Mouse (Mus musculus) intestine, embryonic 15.5 days (tissue): ENCODE measurements around the gene Igf2bp1. TPM values are rescaled to one million over a fixed set of nuclear protein-coding genes. Genes with fewer than 3 reads are reported as not detected.
A peak's percentile ranks its signal among the peaks of the same experiment; 100 is the strongest.

Experiments
- ATAC-seq: fragments of 200-750 bp; cut with Nextera tagmentation; 2 replicates; pipeline ENCODE4 v1.8.0; 2017; ENCODE audit warnings: moderate TSS enrichment, moderate library complexity
- H3K27ac ChIP-seq: fragments of 300-500 bp; sonication (generic); 2 replicates; pipeline ENCODE4 v1.5.1; 2015; ENCODE audit warnings: mild to moderate bottlenecking, inconsistent platforms
- H3K27me3 ChIP-seq: fragments of 300-500 bp; sonication (generic); replicated peaks from 2 replicates; pipeline ENCODE4 v1.6.1; 2015; ENCODE audit warnings: inconsistent platforms
- H3K36me3 ChIP-seq: fragments of 300-500 bp; sonication (generic); 2 replicates; pipeline ENCODE4 v1.6.1; 2015; ENCODE audit warnings: inconsistent platforms
- H3K4me1 ChIP-seq: fragments of 300-500 bp; sonication (generic); replicated peaks from 2 replicates; pipeline ENCODE4 v1.6.1; 2015; ENCODE audit warnings: inconsistent platforms
- H3K4me2 ChIP-seq: fragments of 300-500 bp; sonication (generic); replicated peaks from 2 replicates; pipeline ENCODE4 v1.6.1; 2015; ENCODE audit warnings: mild to moderate bottlenecking, inconsistent platforms
- H3K4me3 ChIP-seq: fragments of 300-500 bp; sonication (generic); replicated peaks from 2 replicates; pipeline ENCODE4 v1.5.1; 2015; ENCODE audit warnings: inconsistent platforms
- H3K9ac ChIP-seq: fragments of 300-500 bp; sonication (generic); 2 replicates; pipeline ENCODE4 v1.6.1; 2015; ENCODE audit warnings: inconsistent platforms
- H3K9me3 ChIP-seq: fragments of 300-500 bp; sonication (generic); 2 replicates; pipeline ENCODE4 v1.6.1; 2016; ENCODE audit warnings: inconsistent platforms
- WGBS: fragments of 180-500 bp; shearing (Covaris S2); methylation state at CpG from one replicate; pipeline ENCODE4 v1.1.7; 2015; 5-methylcytosine and 5-hydroxymethylcytosine counted together
- polyA plus RNA-seq: library from polyadenylated mRNA; unstranded; fragments of >200 nt; fragmentation: Nextera tagmentation; extraction: Ambion mirVana; gene quantifications from 2 replicates; pipeline ENCODE4 v1.2.1, GENCODE M21; 2015

The Igf2bp1 gene
- polyA plus RNA-seq, 1 experiment from 2014 or later: 42.8 TPM

DNA sequence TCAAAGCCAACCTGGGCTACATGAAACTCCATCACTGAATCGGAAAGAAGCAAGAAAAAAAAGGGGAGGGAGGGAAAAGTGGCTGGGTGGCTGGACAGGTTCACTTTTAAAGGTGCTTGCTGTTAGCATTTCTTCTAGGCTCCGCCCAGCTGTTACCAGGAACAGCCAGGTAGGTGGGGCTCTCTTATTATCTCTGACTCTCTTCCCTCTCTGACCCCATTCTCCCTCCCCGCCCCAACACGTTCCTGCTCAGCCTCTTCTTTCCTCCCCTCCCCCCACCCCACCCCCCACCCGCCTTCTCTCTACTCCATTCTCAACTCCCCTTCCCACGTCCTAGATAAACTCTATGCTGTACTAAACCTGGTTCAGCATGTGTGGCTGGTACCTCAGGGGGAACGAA is 94.2 kb downstream of the Igf2bp1 start:
- peak; percentile 76 for ATAC-seq
- peak overlapping the region; percentile 70 for H3K27ac ChIP-seq
- peak overlapping the region; percentile 38 for H3K4me2 ChIP-seq
- peaks cover 14% of the 10 kb centered on the region for H3K27me3 ChIP-seq
- no peaks in the 10 kb centered on the region for H3K9me3 ChIP-seq
- no peak overlapping the region for H3K4me3 ChIP-seq
- WGBS: 14% methylated on average over 6 of the region's 7 CpGs
- H3K4me1 ChIP-seq: 0 out of 2 replicates have a peak, but pooled peaks cover 6% of the 10 kb centered on the region
- no peaks in the 10 kb centered on the region for H3K36me3 ChIP-seq
- H3K9ac ChIP-seq: no peak overlapping the region

DNA sequence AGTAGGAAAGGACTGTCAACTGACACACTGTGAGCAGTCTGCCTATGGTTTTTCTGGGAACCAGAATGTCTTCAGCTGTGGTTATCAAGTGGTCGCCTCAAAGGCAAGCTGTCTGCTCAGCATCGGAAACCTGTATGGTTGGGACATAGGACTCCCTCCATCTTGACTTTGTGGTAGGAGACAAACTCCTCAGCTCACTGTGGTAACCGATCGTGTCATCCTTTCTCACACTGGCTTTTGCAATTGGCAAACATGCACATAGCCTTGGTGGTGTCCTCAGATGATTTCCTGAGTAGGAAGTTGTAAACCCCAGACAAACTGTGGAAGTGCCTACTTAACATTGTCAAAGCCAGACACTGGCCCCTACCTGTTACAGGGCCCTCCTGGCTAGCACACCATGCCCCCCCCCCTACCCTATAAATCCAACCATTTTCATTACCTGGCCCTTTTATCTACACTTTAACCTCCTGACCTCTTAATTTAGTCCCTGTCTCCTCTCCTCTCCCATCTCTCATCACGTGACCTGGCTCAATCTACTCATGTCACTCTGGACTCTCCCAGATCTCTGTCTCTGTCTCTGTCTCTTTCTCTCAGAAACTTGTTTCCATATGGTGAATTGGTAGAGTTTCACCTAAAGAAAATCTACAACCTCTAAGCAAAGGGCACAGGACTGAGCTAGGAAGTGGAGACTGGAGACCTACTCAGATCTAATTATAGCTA is 97.8 kb downstream of the Igf2bp1 start:
- H3K36me3 ChIP-seq: no peaks in the 10 kb centered on the region
- no peak overlapping the region for H3K27ac ChIP-seq
- H3K4me1 ChIP-seq: no peaks in the 10 kb centered on the region
- H3K27me3 ChIP-seq: peaks cover 3% of the 10 kb centered on the region; the same call in 1 of the 2 replicates
- 86% methylated on average over 5 of the region's 5 CpGs for WGBS
- ATAC-seq: no peak
- no peak overlapping the region for H3K9ac ChIP-seq
- no peaks in the 10 kb centered on the region for H3K9me3 ChIP-seq
- no peak overlapping the region for H3K4me3 ChIP-seq
- no peak overlapping the region for H3K4me2 ChIP-seq

Other genes starting within 250 kb of the Igf2bp1 start
- gene Phospho1, start 181.4 kb downstream of the Igf2bp1 start, polyA plus RNA-seq: 0.55 and 0.56 TPM in 2 replicates
- gene Gngt2, start 168.7 kb downstream of the Igf2bp1 start, polyA plus RNA-seq: 20.3 and 21.7 TPM in 2 replicates
- 9.5 and 10.0 TPM in 2 replicates for gene Abi3, start 163.5 kb downstream of the Igf2bp1 start, polyA plus RNA-seq
- gene B4galnt2, start 91.0 kb downstream of the Igf2bp1 start, polyA plus RNA-seq: 36.3 and 39.9 TPM in 2 replicates
- gene Gip, start 18.6 kb upstream of the Igf2bp1 start, polyA plus RNA-seq: 4.9 and 5.8 TPM in 2 replicates
- 96.3 and 105 TPM in 2 replicates for gene Snf8, start 28.9 kb upstream of the Igf2bp1 start, polyA plus RNA-seq
- 35.3 and 37.1 TPM in 2 replicates for gene Ube2z, start 59.4 kb upstream of the Igf2bp1 start, polyA plus RNA-seq
- 930 and 1,145 TPM in 2 replicates for gene Atp5g1, start 69.7 kb upstream of the Igf2bp1 start, polyA plus RNA-seq
- not detected in 2 replicates for gene Calcoco2, start 106.0 kb upstream of the Igf2bp1 start, polyA plus RNA-seq
- gene Ttll6, start 127.8 kb upstream of the Igf2bp1 start, polyA plus RNA-seq: 0.37 and 0.40 TPM in 2 replicates
- gene Hoxb13, start 188.4 kb upstream of the Igf2bp1 start, polyA plus RNA-seq: 2.3 and 3.6 TPM in 2 replicates